Mouse (Mus musculus): Measurements from ENCODE around the gene Spef1. TPM values are rescaled to one million over a fixed set of nuclear protein-coding genes. Genes with fewer than 3 reads are reported as not detected.
A peak's percentile ranks its signal among the peaks of the same experiment; 100 is the strongest.

The Spef1 gene
- polyA plus RNA-seq, 1 experiment, result 1.5 TPM

DNA sequence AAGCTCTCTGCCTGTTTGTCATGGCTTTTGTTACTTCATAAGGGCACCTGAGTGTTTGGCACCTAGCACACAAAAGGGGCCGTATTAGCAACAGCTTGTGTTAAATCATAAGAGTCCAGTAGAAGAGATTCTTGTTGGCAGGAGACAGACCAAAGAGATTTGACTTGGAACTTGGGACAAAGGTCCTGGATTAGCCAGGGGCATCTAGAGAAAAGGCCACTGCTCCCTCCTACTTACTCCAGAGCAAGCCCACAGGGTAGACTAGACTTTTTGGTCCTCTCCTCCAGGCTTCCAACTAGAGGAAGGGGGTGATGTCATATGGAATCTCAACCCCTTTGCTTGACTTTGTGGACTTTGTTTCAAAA, 11.2 kb downstream of the Spef1 start:
- Histone ChIP-seq H3K9me3 (no peaks in the 10 kb centered on the region), H3K36me3 (replicated peaks; ENCODE audit: low read length) (peaks cover 34% of the 10 kb centered on the region), H3K27me3 (replicated peaks) (peaks cover 21% of the 10 kb centered on the region), H3K4me3 (replicated peaks) (no peak overlapping the region), H3K4me1 (peaks cover 90% of the 10 kb centered on the region)
- TF ChIP-seq GATA1 (IDR thresholded peaks at IDR 0.05; ENCODE audit: borderline replicate concordance, low read length) (no peak), FLI1 (IDR thresholded peaks at IDR 0.05; ENCODE audit: low read length) (no peak)

- Histone ChIP-seq H3K4me3 (replicated peaks) (no peak overlapping the region), H3K27me3 (replicated peaks) (peaks cover 26% of the 10 kb centered on the region), H3K9me3 (no peaks in the 10 kb centered on the region), H3K4me1 (peaks cover 90% of the 10 kb centered on the region), H3K36me3 (replicated peaks; ENCODE audit: low read length) (peaks cover 34% of the 10 kb centered on the region)
- TF ChIP-seq GATA1 (IDR thresholded peaks at IDR 0.05; ENCODE audit: borderline replicate concordance, low read length) (no peak), FLI1 (IDR thresholded peaks at IDR 0.05; ENCODE audit: low read length) (no peak)
Measured at GRCm38 (mm10) chr2:131175286-131175944, 11.7 kb downstream of the Spef1 start.

DNA sequence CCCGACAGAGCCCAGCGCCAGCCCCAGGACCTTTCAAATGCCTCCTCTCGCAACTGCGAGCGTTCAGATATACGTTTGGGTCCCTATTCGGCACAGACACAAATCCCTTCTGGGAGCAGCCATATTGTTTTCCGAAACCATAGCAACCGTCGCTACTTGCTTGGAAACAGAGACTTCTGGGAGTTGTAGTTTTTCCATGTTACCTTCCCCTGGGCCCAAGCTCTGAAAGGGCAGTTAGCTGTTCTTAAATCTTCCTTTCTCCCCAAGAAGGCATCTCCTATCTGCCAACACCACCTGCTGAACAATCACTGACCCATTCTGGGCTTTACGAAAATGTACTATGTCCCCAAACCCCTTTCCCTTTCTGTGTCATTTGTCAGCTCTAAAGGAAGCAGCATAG, 12.4 kb downstream of the Spef1 start:
- H3K27me3 ChIP-seq (replicated peaks), result peaks cover 28% of the 10 kb centered on the region
- H3K4me3 ChIP-seq (replicated peaks), result peak overlapping the region; percentile 89
- TF ChIP-seq FLI1 (IDR thresholded peaks at IDR 0.05; ENCODE audit: low read length) (no peak), GATA1 (IDR thresholded peaks at IDR 0.05; ENCODE audit: borderline replicate concordance, low read length) (no peak)
- H3K4me1 ChIP-seq, result peaks cover 88% of the 10 kb centered on the region
- peaks cover 34% of the 10 kb centered on the region for H3K36me3 ChIP-seq (replicated peaks; ENCODE audit: low read length)
- no peaks in the 10 kb centered on the region for H3K9me3 ChIP-seq

DNA sequence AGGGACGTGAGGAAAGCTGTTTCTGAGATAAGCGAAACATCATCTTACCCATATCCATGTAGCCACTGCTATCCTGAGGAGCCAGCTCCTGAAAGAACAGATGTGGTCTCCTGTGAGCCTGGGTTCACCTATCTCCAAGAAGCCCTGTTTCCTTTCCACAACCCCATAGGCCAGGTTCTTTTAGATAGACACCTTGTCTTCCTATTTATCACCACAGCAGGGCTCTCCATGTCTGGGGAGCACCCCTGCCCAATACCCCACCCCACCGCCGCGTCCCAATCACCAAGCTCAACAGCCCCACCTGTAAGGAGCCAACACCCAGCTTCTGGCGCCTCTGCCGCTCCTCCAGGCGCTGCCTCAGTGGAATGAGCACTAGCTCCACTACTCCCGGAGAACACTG, 14.8 kb downstream of the Spef1 start:
- H3K4me3 ChIP-seq (replicated peaks), result no peak overlapping the region
- peaks cover 17% of the 10 kb centered on the region for H3K36me3 ChIP-seq (replicated peaks; ENCODE audit: low read length)
- H3K4me1 ChIP-seq, result peaks cover 65% of the 10 kb centered on the region
- H3K9me3 ChIP-seq, result peaks cover 2% of the 10 kb centered on the region
- peaks cover 31% of the 10 kb centered on the region for H3K27me3 ChIP-seq (replicated peaks)
- TF ChIP-seq GATA1 (IDR thresholded peaks at IDR 0.05; ENCODE audit: borderline replicate concordance, low read length), result no peak
- no peak for TF ChIP-seq FLI1 (IDR thresholded peaks at IDR 0.05; ENCODE audit: low read length)

DNA sequence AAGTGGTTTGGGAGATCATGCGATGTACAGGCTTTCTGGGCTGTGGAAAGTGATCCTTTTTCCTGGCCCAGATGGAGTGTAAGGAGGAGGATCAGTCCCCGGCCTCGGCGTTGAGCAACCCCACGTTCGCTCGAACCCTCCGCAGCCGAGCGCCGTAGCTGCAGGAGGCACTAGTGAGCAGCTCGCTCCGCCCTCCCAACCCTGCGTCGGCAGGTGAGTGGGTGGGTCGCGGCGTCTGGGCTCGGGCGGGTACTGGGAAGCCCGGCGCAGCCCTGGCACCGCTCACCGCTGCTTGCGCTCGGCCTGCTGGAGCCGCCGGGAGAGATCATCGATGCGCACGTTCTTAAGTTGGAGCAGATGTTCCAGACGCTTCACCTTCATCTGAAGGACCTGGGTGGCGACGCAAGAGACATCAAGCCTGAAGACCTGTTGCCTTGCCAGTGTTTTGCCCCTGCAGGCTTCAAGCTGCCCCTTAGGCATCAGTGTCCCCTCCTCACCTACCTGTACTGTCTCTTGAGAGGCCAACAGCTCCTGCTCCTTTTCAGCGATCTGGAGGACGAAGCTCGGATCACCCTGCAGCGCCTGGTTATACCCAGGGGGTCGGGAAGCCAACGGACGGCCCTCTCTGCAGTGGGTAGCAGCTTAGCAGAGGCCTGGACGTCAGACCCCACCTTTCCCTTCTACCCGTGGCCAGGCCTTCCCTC, 15.5 kb downstream of the Spef1 start:
- Histone ChIP-seq H3K36me3 (replicated peaks; ENCODE audit: low read length) (peaks cover 10% of the 10 kb centered on the region), H3K9me3 (peaks cover 6% of the 10 kb centered on the region), H3K4me1 (peaks cover 57% of the 10 kb centered on the region), H3K27me3 (replicated peaks) (peaks cover 31% of the 10 kb centered on the region), H3K4me3 (replicated peaks) (peak overlapping the region; percentile 82)
- TF ChIP-seq GATA1 (IDR thresholded peaks at IDR 0.05; ENCODE audit: borderline replicate concordance, low read length) (no peak), FLI1 (IDR thresholded peaks at IDR 0.05; ENCODE audit: low read length) (no peak)

- Histone ChIP-seq H3K27me3 (replicated peaks) (peaks cover 31% of the 10 kb centered on the region), H3K4me3 (replicated peaks) (no peak overlapping the region)
Measured at GRCm38 (mm10) chr2:131170936-131171335, 16.1 kb downstream of the Spef1 start.

DNA sequence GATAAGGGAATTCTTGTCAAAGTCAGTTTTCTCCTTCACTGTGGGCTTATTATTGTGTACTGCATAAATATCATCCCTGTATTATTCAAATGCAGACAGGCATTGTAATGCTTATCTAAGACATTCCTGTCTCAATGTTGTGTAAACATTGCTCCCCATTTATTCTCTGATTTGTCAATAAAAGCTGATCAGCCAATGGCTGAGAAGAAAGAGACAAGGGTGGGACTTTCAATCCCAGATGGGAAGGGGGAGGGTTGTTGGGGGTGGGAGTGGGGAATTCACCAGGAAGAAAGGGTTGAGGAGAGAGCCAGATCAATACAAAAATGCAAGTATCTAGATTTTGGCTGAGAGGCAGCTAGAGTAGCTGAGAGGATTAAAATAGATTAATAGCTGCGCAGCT, 18.2 kb downstream of the Spef1 start:
- Histone ChIP-seq H3K27me3 (replicated peaks) (peaks cover 31% of the 10 kb centered on the region), H3K4me1 (peaks cover 37% of the 10 kb centered on the region), H3K36me3 (replicated peaks; ENCODE audit: low read length) (no peaks in the 10 kb centered on the region), H3K4me3 (replicated peaks) (no peak overlapping the region), H3K9me3 (peaks cover 14% of the 10 kb centered on the region)
- TF ChIP-seq GATA1 (IDR thresholded peaks at IDR 0.05; ENCODE audit: borderline replicate concordance, low read length), result no peak
- no peak for TF ChIP-seq FLI1 (IDR thresholded peaks at IDR 0.05; ENCODE audit: low read length)

More at GRCm38 (mm10) chr2:131170936-131171335, 16.1 kb downstream of the Spef1 start:
- H3K9me3 ChIP-seq, result peaks cover 6% of the 10 kb centered on the region
- H3K4me1 ChIP-seq, result peaks cover 55% of the 10 kb centered on the region
- TF ChIP-seq FLI1 (IDR thresholded peaks at IDR 0.05; ENCODE audit: low read length), result no peak
- peaks cover 4% of the 10 kb centered on the region for H3K36me3 ChIP-seq (replicated peaks; ENCODE audit: low read length)

GRCm38 (mm10) chr2:131167984-131168383, 19.1 kb downstream of the Spef1 start:
- Histone ChIP-seq H3K27me3 (replicated peaks) (peaks cover 28% of the 10 kb centered on the region), H3K9me3 (peaks cover 14% of the 10 kb centered on the region), H3K4me1 (peaks cover 30% of the 10 kb centered on the region), H3K4me3 (replicated peaks) (no peak overlapping the region), H3K36me3 (replicated peaks; ENCODE audit: low read length) (no peaks in the 10 kb centered on the region)
- TF ChIP-seq FLI1 (IDR thresholded peaks at IDR 0.05; ENCODE audit: low read length) (no peak), GATA1 (IDR thresholded peaks at IDR 0.05; ENCODE audit: borderline replicate concordance, low read length) (no peak)

DNA sequence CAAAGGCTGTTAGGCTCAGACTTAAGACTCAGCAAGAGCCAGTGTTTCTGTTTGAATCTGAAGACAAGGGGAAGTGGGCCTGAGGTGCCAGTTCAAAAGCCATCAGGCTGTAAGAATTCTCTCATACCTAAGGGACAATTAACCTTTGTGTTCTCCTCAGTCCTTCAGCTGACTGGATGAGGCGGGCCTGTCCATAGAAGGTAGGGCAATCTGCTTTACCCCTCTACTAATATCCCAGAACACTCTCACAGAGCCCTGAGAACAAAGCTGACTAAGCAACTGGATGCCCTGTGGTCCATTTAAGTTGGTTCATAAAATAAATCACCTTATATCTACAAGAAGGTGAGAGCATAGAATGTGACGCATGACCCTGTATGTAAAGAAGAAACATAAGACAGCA, 20.9 kb downstream of the Spef1 start:
- Histone ChIP-seq H3K4me3 (replicated peaks) (no peak overlapping the region), H3K36me3 (replicated peaks; ENCODE audit: low read length) (no peaks in the 10 kb centered on the region), H3K27me3 (replicated peaks) (peaks cover 13% of the 10 kb centered on the region), H3K4me1 (peaks cover 14% of the 10 kb centered on the region), H3K9me3 (peaks cover 14% of the 10 kb centered on the region)
- no peak for TF ChIP-seq GATA1 (IDR thresholded peaks at IDR 0.05; ENCODE audit: borderline replicate concordance, low read length)
- TF ChIP-seq FLI1 (IDR thresholded peaks at IDR 0.05; ENCODE audit: low read length), result no peak

GRCm38 (mm10) chr2:131163924-131164323, 23.2 kb downstream of the Spef1 start:
- Histone ChIP-seq H3K27me3 (replicated peaks) (no peaks in the 10 kb centered on the region), H3K4me3 (replicated peaks) (no peak overlapping the region), H3K9me3 (peaks cover 14% of the 10 kb centered on the region), H3K36me3 (replicated peaks; ENCODE audit: low read length) (no peaks in the 10 kb centered on the region), H3K4me1 (peaks cover 22% of the 10 kb centered on the region)
- TF ChIP-seq FLI1 (IDR thresholded peaks at IDR 0.05; ENCODE audit: low read length), result no peak
- no peak for TF ChIP-seq GATA1 (IDR thresholded peaks at IDR 0.05; ENCODE audit: borderline replicate concordance, low read length)
